Mouse (Mus musculus): ENCODE results near the gene Hacd2. TPM values are rescaled to one million over a fixed set of nuclear protein-coding genes. Genes with fewer than 3 reads are reported as not detected.

Gene Hacd2
- total and polyA plus RNA-seq, 3 experiments = 30.1 to 135 (median 50.3) TPM

GRCm38 (mm10) chr16:35068886-35069285 is 46.7 kb downstream of the Hacd2 start:
- Histone ChIP-seq H3K4me3 (replicated peaks in 1 of 3; ENCODE audit: low read depth in 2 of 3, low read length in 2 of 3, poor library complexity in 1 of 3) (no peak overlapping the region), H3K4me2 (ENCODE audit: insufficient read depth, low read depth, poor library complexity, severe bottlenecking) (no peak overlapping the region), H3K4me1 (ENCODE audit: control insufficient read depth in 1 of 2, insufficient read depth in 2 of 2) (peaks cover 2 to 62% of the 10 kb centered on the region in 2 experiments; a peak in 3 of 4 replicates), H3K27me3 (replicated peaks) (no peaks in the 10 kb centered on the region), H3K79me2 (replicated peaks; ENCODE audit: control insufficient read depth, extremely low read depth, insufficient read depth, poor library complexity, severe bottlenecking) (no peaks in the 10 kb centered on the region), H3K9ac (ENCODE audit: insufficient read depth, low read depth) (no peak overlapping the region), H3K9me3 (replicated peaks; ENCODE audit: low read length) (no peaks in the 10 kb centered on the region), H3K27ac (ENCODE audit: insufficient read depth, low read depth) (no peak overlapping the region), H3K36me3 (replicated peaks in 1 of 2; ENCODE audit: control insufficient read depth in 1 of 2, insufficient read depth in 1 of 2, low read length in 1 of 2) (peaks cover 5 to 76% of the 10 kb centered on the region in 2 experiments)
- in situ Hi-C loops (cut with MboI; ENCODE audit: low pct_ligation_motif_present, low pct_unique_long_range_greater_than_20kb, low sequenced_read_pairs) = no loop called here
- TF ChIP-seq ETS1 (conservative IDR thresholded peaks at IDR 0.05; ENCODE audit: low read depth, low read length) = 0 out of 2 replicates have a peak, but pooled peaks have one; percentile 20
- no peak for TF ChIP-seq POLR2AphosphoS2 (IDR thresholded peaks at IDR 0.05; ENCODE audit: low read depth, low read length)
- dilution Hi-C loops (cut with MboI; ENCODE audit: extremely low pct_ligation_motif_present, extremely low pct_unique_long_range_greater_than_20kb, low sequenced_read_pairs) = no loop called here
- peak; percentile 58 for DNase-seq (ENCODE audit: extremely low read depth)

- H3K9ac ChIP-seq (ENCODE audit: insufficient read depth, low read depth) = no peak overlapping the region
These were observed 52.2 kb downstream of the Hacd2 start for GRCm38 (mm10) chr16:35074436-35074835.

GRCm38 (mm10) chr16:35075643-35076042 is 53.4 kb downstream of the Hacd2 start:
- Histone ChIP-seq H3K4me3 (replicated peaks in 1 of 3; ENCODE audit: low read depth in 2 of 3, low read length in 2 of 3, poor library complexity in 1 of 3) (no peak overlapping the region), H3K27ac (ENCODE audit: insufficient read depth, low read depth) (no peak overlapping the region), H3K36me3 (replicated peaks in 1 of 2; ENCODE audit: control insufficient read depth in 1 of 2, insufficient read depth in 1 of 2, low read length in 1 of 2) (peaks cover 25 to 79% of the 10 kb centered on the region in 2 experiments), H3K4me1 (ENCODE audit: control insufficient read depth in 1 of 2, insufficient read depth in 2 of 2) (peaks cover 4 to 31% of the 10 kb centered on the region in 2 experiments; a peak in 3 of 4 replicates), H3K9ac (ENCODE audit: insufficient read depth, low read depth) (no peak overlapping the region), H3K4me2 (ENCODE audit: insufficient read depth, low read depth, poor library complexity, severe bottlenecking) (no peak overlapping the region), H3K79me2 (replicated peaks; ENCODE audit: control insufficient read depth, extremely low read depth, insufficient read depth, poor library complexity, severe bottlenecking) (no peaks in the 10 kb centered on the region), H3K27me3 (replicated peaks) (no peaks in the 10 kb centered on the region), H3K9me3 (replicated peaks; ENCODE audit: low read length) (no peaks in the 10 kb centered on the region)
- dilution Hi-C loops (cut with MboI; ENCODE audit: extremely low pct_ligation_motif_present, extremely low pct_unique_long_range_greater_than_20kb, low sequenced_read_pairs) = no loop called here
- no peak for DNase-seq (ENCODE audit: extremely low read depth)
- in situ Hi-C loops (cut with MboI; ENCODE audit: low pct_ligation_motif_present, low pct_unique_long_range_greater_than_20kb, low sequenced_read_pairs) = no loop called here
- TF ChIP-seq GABPA (IDR thresholded peaks at IDR 0.05; ENCODE audit: insufficient replicate concordance, low read depth, low read length) (no peak), ZKSCAN1 (IDR thresholded peaks at IDR 0.05; ENCODE audit: borderline replicate concordance, low read depth, low read length) (no peak), POLR2AphosphoS2 (IDR thresholded peaks at IDR 0.05; ENCODE audit: low read depth, low read length) (no peak), MXI1 (IDR thresholded peaks at IDR 0.05; ENCODE audit: low read depth, low read length) (no peak), CHD1 (IDR thresholded peaks at IDR 0.05; ENCODE audit: low read depth, low read length) (no peak), TBP (conservative IDR thresholded peaks at IDR 0.05; ENCODE audit: low read depth, low read length) (no peak), ZC3H11A (IDR thresholded peaks at IDR 0.05; ENCODE audit: low read depth, low read length) (no peak), RAD21 (IDR thresholded peaks at IDR 0.05; ENCODE audit: low read depth, low read length) (no peak), KAT2A (IDR thresholded peaks at IDR 0.05; ENCODE audit: insufficient replicate concordance, low read length) (no peak), PAX5 (IDR thresholded peaks at IDR 0.05; ENCODE audit: low read length) (no peak), MYC (IDR thresholded peaks at IDR 0.05; ENCODE audit: low read depth, low read length) (no peak), ZMIZ1 (IDR thresholded peaks at IDR 0.05; ENCODE audit: low read depth, low read length) (no peak), USF1 (IDR thresholded peaks at IDR 0.05; ENCODE audit: low read depth, low read length) (no peak), NRF1 (IDR thresholded peaks at IDR 0.05; ENCODE audit: low read depth, low read length) (no peak), MEF2A (IDR thresholded peaks at IDR 0.05; ENCODE audit: borderline replicate concordance, low read depth, low read length) (no peak)

More at GRCm38 (mm10) chr16:35074436-35074835, 52.2 kb downstream of the Hacd2 start:
- Histone ChIP-seq H3K4me3 (replicated peaks in 1 of 3; ENCODE audit: low read depth in 2 of 3, low read length in 2 of 3, poor library complexity in 1 of 3) (no peak overlapping the region), H3K79me2 (replicated peaks; ENCODE audit: control insufficient read depth, extremely low read depth, insufficient read depth, poor library complexity, severe bottlenecking) (no peaks in the 10 kb centered on the region), H3K36me3 (replicated peaks in 1 of 2; ENCODE audit: control insufficient read depth in 1 of 2, insufficient read depth in 1 of 2, low read length in 1 of 2) (peaks cover 21 to 79% of the 10 kb centered on the region in 2 experiments), H3K27ac (ENCODE audit: insufficient read depth, low read depth) (no peak overlapping the region), H3K9me3 (replicated peaks; ENCODE audit: low read length) (no peaks in the 10 kb centered on the region), H3K4me1 (ENCODE audit: control insufficient read depth in 1 of 2, insufficient read depth in 2 of 2) (peaks cover 4 to 32% of the 10 kb centered on the region in 2 experiments; a peak in 3 of 4 replicates), H3K4me2 (ENCODE audit: insufficient read depth, low read depth, poor library complexity, severe bottlenecking) (no peak overlapping the region), H3K27me3 (replicated peaks) (no peaks in the 10 kb centered on the region)
- DNase-seq (ENCODE audit: extremely low read depth) = no peak
- dilution Hi-C loops (cut with MboI; ENCODE audit: extremely low pct_ligation_motif_present, extremely low pct_unique_long_range_greater_than_20kb, low sequenced_read_pairs) = no loop called here
- TF ChIP-seq ETS1 (conservative IDR thresholded peaks at IDR 0.05; ENCODE audit: low read depth, low read length) = 0 out of 2 replicates have a peak, but pooled peaks have one; percentile 21
- TF ChIP-seq PAX5 (IDR thresholded peaks at IDR 0.05; ENCODE audit: low read length) = no peak
- TF ChIP-seq JUN (IDR thresholded peaks at IDR 0.05; ENCODE audit: insufficient read depth, low read depth, low read length) = no peak
- TF ChIP-seq EP300 (IDR thresholded peaks at IDR 0.05; ENCODE audit: low read length) = peak; percentile 50; the same call in 1 of the 2 replicates
- TF ChIP-seq USF1 (IDR thresholded peaks at IDR 0.05; ENCODE audit: low read depth, low read length) = no peak
- TF ChIP-seq KAT2A (IDR thresholded peaks at IDR 0.05; ENCODE audit: insufficient replicate concordance, low read length) = no peak
- TF ChIP-seq USF2 (conservative IDR thresholded peaks at IDR 0.05; ENCODE audit: low read depth, low read length) = no peak
- no peak for TF ChIP-seq RCOR1 (conservative IDR thresholded peaks at IDR 0.05; ENCODE audit: low read depth, low read length)
- no peak for TF ChIP-seq TBP (conservative IDR thresholded peaks at IDR 0.05; ENCODE audit: low read depth, low read length)
- no peak for TF ChIP-seq MEF2A (IDR thresholded peaks at IDR 0.05; ENCODE audit: borderline replicate concordance, low read depth, low read length)
- no peak for TF ChIP-seq ZNF384 (IDR thresholded peaks at IDR 0.05; ENCODE audit: low read depth, low read length)
- TF ChIP-seq CHD2 (IDR thresholded peaks at IDR 0.05; ENCODE audit: low read length) = no peak
- no peak for TF ChIP-seq POLR2A (IDR thresholded peaks at IDR 0.05; ENCODE audit: low read depth, low read length)
- peak; percentile 83; the same call in 1 of the 2 replicates for TF ChIP-seq CHD1 (IDR thresholded peaks at IDR 0.05; ENCODE audit: low read depth, low read length)
- in situ Hi-C loops (cut with MboI; ENCODE audit: low pct_ligation_motif_present, low pct_unique_long_range_greater_than_20kb, low sequenced_read_pairs) = no loop called here

All from CH12.LX (cell line).